Mouse (Mus musculus) forebrain, embryonic 11.5 days (tissue): ENCODE measurements at regions not wholly inside any gene's neighbourhood (a gene's known extent, or its start where the extent isn't known, plus 50 kb on each side); places are given as distances from the start of the nearest gene placed in this dataset.

Source experiments
- ATAC-seq: fragments of 200-750 bp; cut with Nextera tagmentation; replicated peaks from 2 replicates; pipeline ENCODE4 v1.8.0; 2017; ENCODE audit warnings: moderate TSS enrichment; ENCODE audit not compliant: low FRiP score
- DNase-seq: peaks from one replicate; pipeline ENCODE4 v3.0.0-alpha.2; 2017; ENCODE audit warnings: low spot score
- H3K27ac ChIP-seq: fragments of 300-500 bp; sonication (generic); 2 replicates; pipeline ENCODE4 v1.5.1; 2014; ENCODE audit warnings: low read depth, low read length
- H3K27me3 ChIP-seq: fragments of 300-500 bp; sonication (generic); 2 replicates; pipeline ENCODE4 v1.6.1; 2014; ENCODE audit warnings: mild to moderate bottlenecking, low read length, mixed read lengths; ENCODE audit not compliant: control insufficient read depth, insufficient read depth
- H3K36me3 ChIP-seq: fragments of 300-500 bp; sonication (generic); 2 replicates; pipeline ENCODE4 v1.6.1; 2014; ENCODE audit warnings: mild to moderate bottlenecking, low read length, moderate library complexity, mixed read lengths; ENCODE audit not compliant: control insufficient read depth, insufficient read depth
- H3K4me1 ChIP-seq: fragments of 300-500 bp; sonication (generic); replicated peaks from 2 replicates; pipeline ENCODE4 v1.6.1; 2014; ENCODE audit warnings: low read length, mixed read lengths; ENCODE audit not compliant: control insufficient read depth, insufficient read depth
- H3K4me2 ChIP-seq: fragments of 300-500 bp; sonication (generic); 2 replicates; pipeline ENCODE4 v1.6.1; 2014; ENCODE audit warnings: low read depth, mild to moderate bottlenecking, low read length, moderate library complexity, mixed read lengths; ENCODE audit not compliant: severe bottlenecking
- H3K4me3 ChIP-seq: fragments of 300-500 bp; sonication (generic); 2 replicates; pipeline ENCODE4 v1.5.1; 2014; ENCODE audit warnings: low read depth, low read length
- H3K9ac ChIP-seq: fragments of 300-500 bp; sonication (generic); 2 replicates; pipeline ENCODE4 v1.6.1; 2014; ENCODE audit warnings: low read length
- H3K9me3 ChIP-seq: fragments of 300-500 bp; sonication (generic); 2 replicates; pipeline ENCODE4 v1.6.1; 2016; ENCODE audit warnings: low read length, mixed read lengths; ENCODE audit not compliant: control insufficient read depth
- WGBS: fragments of 180-500 bp; shearing (Covaris S2); extraction: QIAGEN DNeasy Blood & Tissue Kit; methylation state at CpG from one replicate; pipeline ENCODE4 v1.1.7; 2014; 5-methylcytosine and 5-hydroxymethylcytosine counted together

GRCm38 (mm10) chr7:123642596-123642995 is 142.3 kb upstream of the Zkscan2 start:
- H3K4me3 ChIP-seq, result no peak overlapping the region
- H3K4me1 ChIP-seq, result 0 out of 2 replicates have a peak, but pooled peaks cover 3% of the 10 kb centered on the region
- DNase-seq, result no peak
- no peaks in the 10 kb centered on the region for H3K36me3 ChIP-seq
- no peak overlapping the region for H3K27ac ChIP-seq
- H3K27me3 ChIP-seq, result no peaks in the 10 kb centered on the region
- WGBS, result 45% methylated on average over 4 of the region's 4 CpGs
- H3K9ac ChIP-seq, result no peak overlapping the region
- H3K4me2 ChIP-seq, result no peak overlapping the region
- ATAC-seq, result peak; percentile 42
- H3K9me3 ChIP-seq, result no peaks in the 10 kb centered on the region

GRCm38 (mm10) chr7:123643426-123643825 is 143.2 kb upstream of the Zkscan2 start:
- no peak overlapping the region for H3K4me2 ChIP-seq
- H3K36me3 ChIP-seq, result no peaks in the 10 kb centered on the region
- no peaks in the 10 kb centered on the region for H3K27me3 ChIP-seq
- 0 out of 2 replicates have a peak, but pooled peaks cover 3% of the 10 kb centered on the region for H3K4me1 ChIP-seq
- H3K4me3 ChIP-seq, result no peak overlapping the region
- H3K9ac ChIP-seq, result no peak overlapping the region
- no peaks in the 10 kb centered on the region for H3K9me3 ChIP-seq
- ATAC-seq (no peak), DNase-seq (no peak)
- no peak overlapping the region for H3K27ac ChIP-seq
- 54% methylated on average over 2 of the region's 2 CpGs for WGBS

GRCm38 (mm10) chr7:123645521-123645920 is 145.3 kb upstream of the Zkscan2 start:
- 88% methylated on average over 3 of the region's 3 CpGs for whole genome bisulfite sequencing
- DNase-seq (no peak), ATAC-seq (no peak)
- Histone ChIP-seq H3K9me3 (no peaks in the 10 kb centered on the region), H3K4me2 (no peak overlapping the region), H3K4me1 (0 out of 2 replicates have a peak, but pooled peaks cover 3% of the 10 kb centered on the region), H3K36me3 (no peaks in the 10 kb centered on the region), H3K4me3 (no peak overlapping the region), H3K9ac (no peak overlapping the region), H3K27me3 (no peaks in the 10 kb centered on the region), H3K27ac (no peak overlapping the region)

GRCm38 (mm10) chr7:123665459-123665858 is 165.2 kb upstream of the Zkscan2 start:
- DNase-seq (no peak), ATAC-seq (no peak)
- H3K4me1 ChIP-seq, result peaks cover 4% of the 10 kb centered on the region; the same call in 1 of the 2 replicates
- H3K4me2 ChIP-seq, result no peak overlapping the region
- H3K9me3 ChIP-seq, result no peaks in the 10 kb centered on the region
- no peak overlapping the region for H3K4me3 ChIP-seq
- no peaks in the 10 kb centered on the region for H3K36me3 ChIP-seq
- H3K27ac ChIP-seq, result no peak overlapping the region
- WGBS, result 53% methylated on average over 5 of the region's 5 CpGs
- no peak overlapping the region for H3K9ac ChIP-seq
- H3K27me3 ChIP-seq, result no peaks in the 10 kb centered on the region

GRCm38 (mm10) chr7:123684762-123685161 is 184.5 kb upstream of the Zkscan2 start:
- H3K27ac ChIP-seq, result no peak overlapping the region
- no peaks in the 10 kb centered on the region for H3K27me3 ChIP-seq
- ATAC-seq, result no peak
- whole genome bisulfite sequencing, result 92% methylated on average over 3 of the region's 3 CpGs
- H3K4me1 ChIP-seq, result no peaks in the 10 kb centered on the region
- H3K4me3 ChIP-seq, result no peak overlapping the region
- no peak overlapping the region for H3K9ac ChIP-seq
- no peaks in the 10 kb centered on the region for H3K9me3 ChIP-seq
- H3K36me3 ChIP-seq, result no peaks in the 10 kb centered on the region
- no peak for DNase-seq
- H3K4me2 ChIP-seq, result no peak overlapping the region

- Histone ChIP-seq H3K36me3 (no peaks in the 10 kb centered on the region), H3K9ac (no peak overlapping the region), H3K4me3 (no peak overlapping the region), H3K4me2 (no peak overlapping the region), H3K4me1 (no peaks in the 10 kb centered on the region), H3K27me3 (no peaks in the 10 kb centered on the region), H3K27ac (no peak overlapping the region), H3K9me3 (no peaks in the 10 kb centered on the region)
- ATAC-seq (no peak), DNase-seq (no peak)
- 79% methylated on average over 3 of the region's 3 CpGs for WGBS
Observed at GRCm38 (mm10) chr7:123686547-123686946, 186.3 kb upstream of the Zkscan2 start.

GRCm38 (mm10) chr7:123731016-123731415 is 230.8 kb upstream of the Zkscan2 start:
- ATAC-seq, result no peak
- 67% methylated on average over 4 of the region's 4 CpGs for WGBS
- no peak for DNase-seq
- Histone ChIP-seq H3K27ac (no peak overlapping the region), H3K4me3 (no peak overlapping the region), H3K9me3 (no peaks in the 10 kb centered on the region), H3K9ac (no peak overlapping the region), H3K4me1 (no peaks in the 10 kb centered on the region), H3K4me2 (no peak overlapping the region), H3K27me3 (no peaks in the 10 kb centered on the region), H3K36me3 (no peaks in the 10 kb centered on the region)

GRCm38 (mm10) chr7:123733061-123733460 is 232.8 kb upstream of the Zkscan2 start:
- H3K27ac ChIP-seq, result no peak overlapping the region
- H3K4me3 ChIP-seq, result no peak overlapping the region
- H3K4me1 ChIP-seq, result no peaks in the 10 kb centered on the region
- H3K36me3 ChIP-seq, result no peaks in the 10 kb centered on the region
- H3K9ac ChIP-seq, result no peak overlapping the region
- WGBS, result 92% methylated on average over 3 of the region's 3 CpGs
- DNase-seq (no peak), ATAC-seq (no peak)
- no peak overlapping the region for H3K4me2 ChIP-seq
- H3K9me3 ChIP-seq, result no peaks in the 10 kb centered on the region
- H3K27me3 ChIP-seq, result no peaks in the 10 kb centered on the region

- no peak overlapping the region for H3K9ac ChIP-seq
- no peaks in the 10 kb centered on the region for H3K27me3 ChIP-seq
- no peak overlapping the region for H3K4me2 ChIP-seq
- ATAC-seq, result no peak
- no peaks in the 10 kb centered on the region for H3K4me1 ChIP-seq
- no peaks in the 10 kb centered on the region for H3K36me3 ChIP-seq
- no peaks in the 10 kb centered on the region for H3K9me3 ChIP-seq
- no peak for DNase-seq
- H3K4me3 ChIP-seq, result no peak overlapping the region
- 83% methylated on average over 4 of the region's 4 CpGs for WGBS
- no peak overlapping the region for H3K27ac ChIP-seq
Observed at GRCm38 (mm10) chr7:123747986-123748385, 234.7 kb upstream of the Hs3st4 start.
